27 mouse cellular contexts compared by ENCODE assay signal in the genomic region with DNA sequence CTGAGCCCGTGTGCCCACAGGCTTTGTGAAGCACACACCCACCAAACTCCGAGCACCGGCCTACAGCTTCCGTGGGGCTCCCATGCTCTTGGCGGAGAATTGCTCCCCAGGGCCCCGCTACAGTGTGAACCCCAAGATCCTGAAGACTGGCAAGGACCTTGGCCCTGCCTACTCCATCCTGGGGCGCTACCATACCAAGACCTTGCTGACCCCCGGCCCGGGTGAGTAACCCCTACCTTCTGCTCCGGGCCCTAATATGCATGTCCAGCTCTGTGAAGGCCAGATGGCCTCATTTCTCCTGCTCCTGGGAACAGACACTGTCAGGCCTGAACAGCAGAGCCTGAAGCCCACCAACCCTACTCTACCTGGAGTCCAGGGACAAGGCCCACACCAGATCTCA. TPM values are rescaled to one million over a fixed set of nuclear protein-coding genes. Genes with fewer than 3 reads are reported as not detected.
"Had no signal": no experiment of that assay in that cellular context is flagged by ENCODE, and none has a peak within 500 bp of the region (broad histone marks: within the 10 kb centered on the region; RNA-seq: fewer than 3 reads in every experiment).

No protein-coding gene starts in this region.

- ATAC-seq: liver, embryonic 12.5 days; midbrain, embryonic 13.5 days; midbrain, embryonic 15.5 days had no signal

- H3K4me2 ChIP-seq: liver, embryonic 12.5 days; lung, embryonic 14.5 days; midbrain, embryonic 13.5 days; midbrain, embryonic 15.5 days; neural tube, embryonic 13.5 days; neural tube, embryonic 15.5 days had no signal

- H3K9me3 ChIP-seq: liver, embryonic 12.5 days; midbrain, embryonic 10.5 days; midbrain, embryonic 13.5 days; midbrain, embryonic 15.5 days; neural tube, embryonic 13.5 days; neural tube, embryonic 15.5 days had no signal

- H3K9ac ChIP-seq: liver, embryonic 12.5 days; liver, embryonic 14.5 days; lung, embryonic 14.5 days; midbrain, embryonic 13.5 days; midbrain, embryonic 15.5 days; neural tube, embryonic 15.5 days had no signal

- H3K4me1 ChIP-seq: midbrain, embryonic 13.5 days; midbrain, embryonic 15.5 days; neural tube, embryonic 13.5 days; neural tube, embryonic 15.5 days had no signal

- H3K4me3 ChIP-seq: liver, embryonic 12.5 days; midbrain, embryonic 10.5 days; midbrain, embryonic 13.5 days; midbrain, embryonic 15.5 days; myocyte; neural tube, embryonic 13.5 days; neural tube, embryonic 15.5 days had no signal

- H3K27ac ChIP-seq: liver, embryonic 12.5 days; liver, embryonic 14.5 days; midbrain, embryonic 10.5 days; midbrain, embryonic 13.5 days; midbrain, embryonic 15.5 days; neural tube, embryonic 13.5 days; neural tube, embryonic 15.5 days had no signal

- DNase-seq: lung, adult 18-20 months; lung, postnatal 4 days; retina, postnatal 1 day; right cerebral cortex, adult 18-20 months; right cerebral cortex, postnatal 25 days; right cerebral cortex, postnatal 4 days; spleen, adult 18-20 months; thymus, adult 18-20 months; thymus, postnatal 14 days; thymus, postnatal 36 days had no signal

RNA-seq across cellular contexts. Expression of a gene that starts 1.0 kb away (rescaled TPM):
- total RNA-seq: megakaryocyte, adult 5-6 weeks; megakaryocyte-erythroid progenitor cell, adult 5-6 weeks had no signal
- polyA plus RNA-seq: liver, embryonic 14.5 days; liver, embryonic 16.5 days; lung, embryonic 14.5 days; lung, embryonic 16.5 days; midbrain, embryonic 10.5 days; midbrain, embryonic 15.5 days; neural tube, embryonic 11.5 days; neural tube, embryonic 13.5 days; neural tube, embryonic 15.5 days; small intestine, adult 2 months; stomach, embryonic 14.5 days; thymus, postnatal 0 days had no signal

RNA-seq across cellular contexts. Expression of a gene that starts 3.2 kb away (rescaled TPM):
- total RNA-seq: megakaryocyte, adult 5-6 weeks; megakaryocyte-erythroid progenitor cell, adult 5-6 weeks had no signal
- polyA plus RNA-seq: liver, embryonic 12.5 days; liver, embryonic 14.5 days; liver, embryonic 16.5 days; lung, embryonic 14.5 days; midbrain, embryonic 10.5 days; midbrain, embryonic 13.5 days; midbrain, embryonic 15.5 days; myocyte; neural tube, embryonic 11.5 days; neural tube, embryonic 13.5 days; neural tube, embryonic 15.5 days; small intestine, adult 2 months; stomach, embryonic 14.5 days had no signal

RNA-seq across cellular contexts. Expression of a gene that starts 7.5 kb away (rescaled TPM):
- total RNA-seq: megakaryocyte, adult 5-6 weeks had no signal
- polyA plus RNA-seq: liver, embryonic 12.5 days; liver, embryonic 14.5 days; liver, embryonic 16.5 days; lung, embryonic 14.5 days; lung, embryonic 16.5 days; midbrain, embryonic 10.5 days; midbrain, embryonic 13.5 days; myocyte; neural tube, embryonic 11.5 days; neural tube, embryonic 13.5 days; neural tube, embryonic 15.5 days; small intestine, adult 2 months; stomach, embryonic 14.5 days; thymus, postnatal 0 days had no signal
